Mouse (Mus musculus): ENCODE data around the gene Cops7b. TPM values are rescaled to one million over a fixed set of nuclear protein-coding genes. Genes with fewer than 3 reads are reported as not detected.

The Cops7b gene
- polyA plus RNA-seq, 1 experiment from 2014 or later = 64.9 TPM

DNA sequence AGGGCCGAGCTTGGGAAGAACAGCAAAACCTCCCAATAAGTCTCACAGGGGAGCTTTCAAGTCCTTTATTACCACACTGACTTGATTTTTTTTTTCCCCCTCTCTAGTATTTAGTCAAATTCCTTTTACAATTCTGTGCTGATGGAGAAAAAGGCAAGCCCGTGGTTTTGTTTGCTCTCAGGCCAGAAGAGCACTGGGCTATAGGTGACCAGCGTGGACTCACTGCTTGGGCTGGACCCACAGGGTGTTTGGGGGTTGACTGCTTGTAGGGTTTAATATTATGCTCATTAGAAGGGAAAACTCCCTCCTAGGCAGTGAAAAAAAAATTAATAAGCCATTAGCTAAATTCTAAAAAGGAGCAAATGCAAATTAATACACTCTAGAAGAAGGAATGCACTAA is 50.7 kb downstream of the Cops7b start:
- H3K4me3 ChIP-seq (ENCODE audit: low read depth, low read length) = no peak overlapping the region
- H3K27ac ChIP-seq (ENCODE audit: low read length) = peak overlapping the region; percentile 37; the same call in 1 of the 2 replicates
- H3K4me2 ChIP-seq (ENCODE audit: low read length) = no peak overlapping the region
- no peaks in the 10 kb centered on the region for H3K9me3 ChIP-seq (replicated peaks; ENCODE audit: control insufficient read depth, low read length, poor library complexity, severe bottlenecking)
- no peaks in the 10 kb centered on the region for H3K36me3 ChIP-seq (ENCODE audit: control insufficient read depth, insufficient read depth, low read length)
- ATAC-seq = no peak
- peaks cover 8% of the 10 kb centered on the region; the same call in 1 of the 2 replicates for H3K4me1 ChIP-seq (ENCODE audit: control insufficient read depth, insufficient read depth, low read length)
- no peak overlapping the region for H3K9ac ChIP-seq (ENCODE audit: low read depth, low read length)
- no peaks in the 10 kb centered on the region for H3K27me3 ChIP-seq (ENCODE audit: control insufficient read depth, insufficient read depth, low read depth, low read length)
- WGBS = 52% methylated on average over 3 of the region's 3 CpGs

DNA sequence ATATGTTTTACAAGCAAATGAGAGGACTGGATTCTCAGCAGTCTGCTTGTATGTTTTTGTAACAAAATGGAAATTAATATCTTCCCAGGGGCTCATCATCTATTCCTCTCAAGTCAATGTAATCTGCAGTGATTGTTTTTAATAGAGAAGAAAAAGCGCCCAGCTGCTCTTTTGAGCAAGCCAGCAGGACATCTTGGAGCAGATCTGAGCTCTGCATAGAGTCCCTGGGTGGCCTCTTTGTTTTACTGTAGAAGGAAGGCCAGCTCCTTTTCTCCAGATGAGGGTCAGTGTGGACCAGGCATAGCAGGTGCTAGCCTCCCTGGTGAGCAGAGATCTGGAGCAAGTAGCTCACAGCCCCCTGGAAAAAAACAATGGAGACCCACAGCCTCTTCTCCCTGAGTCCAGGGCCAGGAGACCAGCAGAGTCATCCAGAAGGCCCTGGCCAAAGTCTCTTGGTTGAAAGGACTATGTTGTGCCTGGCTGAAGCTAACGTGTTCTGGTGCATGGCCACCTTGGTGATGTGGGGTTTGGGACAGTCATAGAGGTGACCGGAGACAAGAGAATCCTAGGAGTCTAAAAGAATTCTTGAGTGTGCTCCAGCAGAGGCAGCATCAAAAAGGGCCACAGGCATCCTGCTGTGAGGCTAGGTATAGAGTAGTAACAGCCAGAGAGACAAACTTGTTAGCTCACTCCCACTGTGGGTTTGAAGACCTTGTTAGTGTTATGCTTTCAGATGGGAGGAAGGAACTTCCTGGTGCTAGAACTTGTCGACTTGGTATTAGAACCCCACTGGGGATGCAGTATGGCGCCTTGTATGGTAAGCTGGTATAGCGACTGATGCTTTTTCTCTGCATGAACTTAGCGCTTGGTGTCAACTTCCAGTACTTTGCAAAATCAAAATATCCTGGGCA is 51.4 kb downstream of the Cops7b start:
- peak overlapping the region; percentile 11; the same call in 1 of the 2 replicates for H3K4me3 ChIP-seq (ENCODE audit: low read depth, low read length)
- H3K4me2 ChIP-seq (ENCODE audit: low read length) = peak overlapping the region; percentile 39
- peak; percentile 65 for ATAC-seq
- H3K27ac ChIP-seq (ENCODE audit: low read length) = peak overlapping the region; percentile 59
- H3K9ac ChIP-seq (ENCODE audit: low read depth, low read length) = no peak overlapping the region
- H3K36me3 ChIP-seq (ENCODE audit: control insufficient read depth, insufficient read depth, low read length) = no peaks in the 10 kb centered on the region
- H3K9me3 ChIP-seq (replicated peaks; ENCODE audit: control insufficient read depth, low read length, poor library complexity, severe bottlenecking) = no peaks in the 10 kb centered on the region
- 45% methylated on average over 7 of the region's 7 CpGs for WGBS
- H3K27me3 ChIP-seq (ENCODE audit: control insufficient read depth, insufficient read depth, low read depth, low read length) = no peaks in the 10 kb centered on the region
- H3K4me1 ChIP-seq (ENCODE audit: control insufficient read depth, insufficient read depth, low read length) = peaks cover 8% of the 10 kb centered on the region; the same call in 1 of the 2 replicates

DNA sequence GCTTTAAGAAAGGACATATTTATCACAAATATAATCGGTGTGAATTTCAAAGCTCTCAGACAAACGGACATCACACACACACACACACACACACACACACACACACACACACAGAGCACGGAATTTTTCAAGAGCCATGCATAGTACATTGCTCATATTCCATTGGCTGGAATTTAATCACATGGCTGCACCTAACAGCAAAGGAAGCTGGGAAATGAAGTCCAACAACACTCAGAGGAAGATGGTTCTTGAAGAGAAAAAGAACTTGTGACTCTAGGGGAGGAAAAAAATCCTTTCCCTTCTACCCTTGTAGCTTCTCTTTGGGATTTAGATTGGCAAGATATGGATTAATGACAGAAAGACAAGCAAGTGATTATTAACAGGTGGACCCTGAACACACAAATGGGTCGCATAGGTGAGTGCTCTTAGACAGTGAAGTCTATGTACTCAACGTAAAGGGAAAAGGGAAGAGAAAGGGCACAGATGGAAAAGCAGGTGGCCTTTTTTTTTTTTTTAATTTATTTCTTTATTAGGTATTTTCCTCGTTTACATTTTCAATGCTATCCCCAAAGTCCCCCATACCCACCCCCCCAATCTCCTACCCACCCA is 52.2 kb downstream of the Cops7b start:
- Histone ChIP-seq H3K9ac (ENCODE audit: low read depth, low read length) (no peak overlapping the region), H3K4me1 (ENCODE audit: control insufficient read depth, insufficient read depth, low read length) (peaks cover 8% of the 10 kb centered on the region; the same call in 1 of the 2 replicates), H3K4me3 (ENCODE audit: low read depth, low read length) (peak overlapping the region; percentile 11; the same call in 1 of the 2 replicates), H3K9me3 (replicated peaks; ENCODE audit: control insufficient read depth, low read length, poor library complexity, severe bottlenecking) (no peaks in the 10 kb centered on the region), H3K27ac (ENCODE audit: low read length) (no peak overlapping the region), H3K36me3 (ENCODE audit: control insufficient read depth, insufficient read depth, low read length) (no peaks in the 10 kb centered on the region), H3K27me3 (ENCODE audit: control insufficient read depth, insufficient read depth, low read depth, low read length) (no peaks in the 10 kb centered on the region), H3K4me2 (ENCODE audit: low read length) (peak overlapping the region; percentile 39)
- WGBS = 47% methylated on average over 6 of the region's 6 CpGs
- ATAC-seq = peak; percentile 94

DNA sequence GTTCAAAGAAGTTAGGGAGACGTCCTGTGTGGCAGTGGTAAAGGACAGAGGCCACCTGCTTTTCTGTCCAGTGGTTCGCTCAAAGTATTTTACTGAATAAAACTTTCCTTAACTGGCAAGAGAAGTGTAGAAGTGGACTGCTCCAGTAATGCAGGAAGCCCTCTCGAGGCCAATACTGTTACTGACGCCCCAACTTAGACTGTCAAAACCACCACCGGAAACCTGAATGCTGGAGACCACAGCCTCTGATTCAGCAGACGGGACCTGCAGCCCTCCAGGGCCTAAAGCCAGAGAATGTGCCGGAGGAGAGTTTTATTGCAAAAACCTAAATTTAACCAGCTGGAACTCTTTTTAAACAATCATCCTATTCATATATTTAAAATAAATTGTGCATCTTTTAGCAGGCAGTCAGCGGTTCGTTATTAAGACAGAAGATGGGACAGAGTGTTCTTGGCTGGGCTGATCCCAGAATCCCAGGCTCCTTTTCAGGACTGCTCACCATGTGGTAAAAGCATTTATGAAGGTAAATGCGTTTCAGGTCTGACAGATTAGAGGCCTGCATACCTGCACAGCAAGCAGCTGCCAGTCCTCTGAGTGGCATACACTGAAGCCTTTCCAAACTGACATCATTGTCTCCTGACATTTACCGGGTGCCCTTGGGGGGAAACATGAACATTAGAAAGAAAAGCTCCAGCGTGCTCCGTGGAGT is 60.6 kb downstream of the Cops7b start:
- no peaks in the 10 kb centered on the region for H3K4me1 ChIP-seq (ENCODE audit: control insufficient read depth, insufficient read depth, low read length)
- no peaks in the 10 kb centered on the region for H3K36me3 ChIP-seq (ENCODE audit: control insufficient read depth, insufficient read depth, low read length)
- ATAC-seq = no peak
- H3K4me2 ChIP-seq (ENCODE audit: low read length) = no peak overlapping the region
- H3K9me3 ChIP-seq (replicated peaks; ENCODE audit: control insufficient read depth, low read length, poor library complexity, severe bottlenecking) = no peaks in the 10 kb centered on the region
- H3K27ac ChIP-seq (ENCODE audit: low read length) = no peak overlapping the region
- no peaks in the 10 kb centered on the region for H3K27me3 ChIP-seq (ENCODE audit: control insufficient read depth, insufficient read depth, low read depth, low read length)
- no peak overlapping the region for H3K9ac ChIP-seq (ENCODE audit: low read depth, low read length)
- 78% methylated on average over 13 of the region's 13 CpGs for WGBS
- H3K4me3 ChIP-seq (ENCODE audit: low read depth, low read length) = no peak overlapping the region

DNA sequence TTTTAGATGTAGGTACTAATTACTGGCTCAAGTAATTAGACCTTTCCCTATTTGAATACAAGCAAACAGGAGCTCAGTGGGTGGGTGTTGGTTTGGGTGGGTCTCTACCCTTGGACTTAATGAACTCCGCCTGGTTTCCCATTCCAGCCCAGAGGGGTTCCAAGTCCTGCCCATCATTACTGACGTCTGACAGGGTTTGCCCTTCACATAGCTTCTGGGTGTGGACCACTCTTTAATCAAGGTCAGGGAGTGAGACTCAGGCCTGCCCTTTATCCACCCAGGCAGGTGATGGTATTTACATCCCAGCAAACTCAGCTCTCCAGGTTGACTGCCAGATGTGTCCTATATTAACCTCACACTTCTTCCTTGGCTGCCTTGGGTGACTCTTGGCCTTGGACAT is 64.8 kb downstream of the Cops7b start:
- 64% methylated on average over 2 of the region's 2 CpGs for WGBS
- no peaks in the 10 kb centered on the region for H3K9me3 ChIP-seq (replicated peaks; ENCODE audit: control insufficient read depth, low read length, poor library complexity, severe bottlenecking)
- H3K36me3 ChIP-seq (ENCODE audit: control insufficient read depth, insufficient read depth, low read length) = no peaks in the 10 kb centered on the region
- H3K27me3 ChIP-seq (ENCODE audit: control insufficient read depth, insufficient read depth, low read depth, low read length) = no peaks in the 10 kb centered on the region
- no peak for ATAC-seq
- no peaks in the 10 kb centered on the region for H3K4me1 ChIP-seq (ENCODE audit: control insufficient read depth, insufficient read depth, low read length)
- no peak overlapping the region for H3K27ac ChIP-seq (ENCODE audit: low read length)
- H3K4me3 ChIP-seq (ENCODE audit: low read depth, low read length) = no peak overlapping the region
- H3K9ac ChIP-seq (ENCODE audit: low read depth, low read length) = no peak overlapping the region
- H3K4me2 ChIP-seq (ENCODE audit: low read length) = no peak overlapping the region

DNA sequence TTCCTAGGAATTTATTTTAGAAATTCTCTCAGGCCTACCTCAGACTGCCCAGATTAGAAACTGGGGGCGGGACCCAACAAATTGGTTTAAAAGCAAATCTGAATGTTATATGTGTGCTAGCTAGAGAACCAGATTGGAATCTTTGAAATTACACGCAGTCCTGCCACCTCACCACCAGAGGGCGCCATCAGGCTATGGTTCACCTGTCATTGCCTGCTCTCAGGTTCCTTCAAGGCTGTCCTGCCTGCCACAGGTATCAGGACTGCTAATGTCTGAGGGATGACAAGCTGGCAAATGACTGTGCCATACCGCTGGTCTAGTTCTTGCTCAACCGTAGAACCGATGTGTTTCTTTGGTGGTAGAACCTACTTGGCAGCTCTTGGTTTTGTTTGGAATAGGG is 67.6 kb downstream of the Cops7b start:
- 20% methylated on average over 6 of the region's 6 CpGs for WGBS
- Histone ChIP-seq H3K4me2 (ENCODE audit: low read length) (no peak overlapping the region), H3K27me3 (ENCODE audit: control insufficient read depth, insufficient read depth, low read depth, low read length) (no peaks in the 10 kb centered on the region), H3K36me3 (ENCODE audit: control insufficient read depth, insufficient read depth, low read length) (no peaks in the 10 kb centered on the region), H3K9ac (ENCODE audit: low read depth, low read length) (no peak overlapping the region), H3K27ac (ENCODE audit: low read length) (no peak overlapping the region), H3K9me3 (replicated peaks; ENCODE audit: control insufficient read depth, low read length, poor library complexity, severe bottlenecking) (no peaks in the 10 kb centered on the region), H3K4me3 (ENCODE audit: low read depth, low read length) (no peak overlapping the region), H3K4me1 (ENCODE audit: control insufficient read depth, insufficient read depth, low read length) (no peaks in the 10 kb centered on the region)
- ATAC-seq = peak; percentile 14; the same call in 1 of the 2 replicates

DNA sequence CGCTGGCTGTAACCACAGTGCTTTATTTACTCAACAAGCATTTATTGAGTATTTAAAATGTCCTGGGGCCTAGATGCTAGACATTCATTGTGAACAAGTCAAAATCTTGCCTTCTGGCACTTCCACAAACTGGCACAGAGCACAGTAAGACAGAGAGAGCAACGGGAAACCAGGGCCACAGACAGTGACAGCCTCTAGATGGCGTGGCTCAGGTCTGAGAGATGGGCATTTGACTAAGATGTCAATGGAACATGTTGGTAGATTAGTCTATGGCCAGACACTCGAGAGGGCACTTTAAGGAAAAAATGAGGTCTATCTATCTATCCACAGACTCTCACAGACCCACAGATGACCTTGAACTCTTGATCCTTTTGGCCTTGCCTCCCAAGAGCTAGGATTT is 70.0 kb downstream of the Cops7b start:
- ATAC-seq = no peak
- Histone ChIP-seq H3K4me2 (ENCODE audit: low read length) (no peak overlapping the region), H3K27ac (ENCODE audit: low read length) (no peak overlapping the region), H3K36me3 (ENCODE audit: control insufficient read depth, insufficient read depth, low read length) (no peaks in the 10 kb centered on the region), H3K27me3 (ENCODE audit: control insufficient read depth, insufficient read depth, low read depth, low read length) (no peaks in the 10 kb centered on the region), H3K4me3 (ENCODE audit: low read depth, low read length) (no peak overlapping the region), H3K9ac (ENCODE audit: low read depth, low read length) (no peak overlapping the region), H3K4me1 (ENCODE audit: control insufficient read depth, insufficient read depth, low read length) (no peaks in the 10 kb centered on the region), H3K9me3 (replicated peaks; ENCODE audit: control insufficient read depth, low read length, poor library complexity, severe bottlenecking) (no peaks in the 10 kb centered on the region)
- WGBS = 57% methylated on average over 4 of the region's 4 CpGs

DNA sequence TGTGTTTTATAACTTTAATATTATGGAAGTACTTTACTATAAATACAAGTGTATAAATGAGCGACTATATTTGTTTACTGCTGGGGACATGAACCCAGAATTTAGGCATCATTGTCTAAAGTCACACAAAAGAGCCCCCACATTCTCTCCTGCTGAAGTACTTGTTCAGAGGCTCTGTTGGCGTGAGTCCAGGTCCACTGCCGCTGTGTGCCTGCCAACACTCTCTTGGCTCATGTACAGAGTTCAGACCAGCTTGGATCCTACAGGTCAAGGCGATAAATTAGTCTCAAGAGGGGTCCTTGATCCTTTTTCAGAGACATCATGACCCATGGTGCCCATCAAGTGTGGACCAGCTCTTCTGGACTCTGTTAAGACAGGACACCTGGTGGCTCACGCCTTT is 74.4 kb downstream of the Cops7b start:
- WGBS = 80% methylated on average over 5 of the region's 5 CpGs

More for the DNA sequence above, 74.4 kb downstream of the Cops7b start:
- Histone ChIP-seq H3K27me3 (ENCODE audit: control insufficient read depth, insufficient read depth, low read depth, low read length) (no peaks in the 10 kb centered on the region), H3K36me3 (ENCODE audit: control insufficient read depth, insufficient read depth, low read length) (no peaks in the 10 kb centered on the region), H3K9ac (ENCODE audit: low read depth, low read length) (no peak overlapping the region), H3K4me1 (ENCODE audit: control insufficient read depth, insufficient read depth, low read length) (no peaks in the 10 kb centered on the region), H3K4me2 (ENCODE audit: low read length) (no peak overlapping the region), H3K4me3 (ENCODE audit: low read depth, low read length) (no peak overlapping the region), H3K9me3 (replicated peaks; ENCODE audit: control insufficient read depth, low read length, poor library complexity, severe bottlenecking) (no peaks in the 10 kb centered on the region), H3K27ac (ENCODE audit: low read length) (no peak overlapping the region)
- no peak for ATAC-seq

All from midbrain, embryonic 16.5 days (tissue).